In genomic region chrX:169386640-169387039, GRCm38 (mm10) we compare ENCODE assay signal across 27 mouse cellular contexts.
A peak's percentile ranks its signal among the peaks of the same experiment; 100 is the strongest.
DNase-seq lines count a peak whose midpoint lies in the region; ATAC-seq and TF ChIP-seq lines count a peak whose summit lies in the region.
"Had no signal": no experiment of that assay in that cellular context is flagged by ENCODE, and none has a peak within 500 bp of the region (broad histone marks: within the 10 kb centered on the region; RNA-seq: fewer than 3 reads in every experiment).

No protein-coding gene starts in this region.

- H3K4me3 ChIP-seq in heart, postnatal 0 days (ENCODE audit: low read depth, low read length): no peak overlapping the region
- H3K4me3 ChIP-seq in heart, embryonic 10.5 days: no peak overlapping the region
- H3K4me3 ChIP-seq in embryonic fibroblast, embryonic 13.5 days (ENCODE audit: insufficient read depth, low read length): no peak overlapping the region
- H3K4me3 ChIP-seq in forebrain, embryonic 10.5 days: no peak overlapping the region
- H3K4me3 ChIP-seq: embryonic facial prominence, embryonic 13.5 days; forebrain, embryonic 13.5 days; heart, embryonic 12.5 days; heart, embryonic 15.5 days had no signal

- TF ChIP-seq EP300 in heart, postnatal 0 days (IDR thresholded peaks at IDR 0.05; ENCODE audit: low read depth): no peak

- H3K36me3 ChIP-seq in heart, postnatal 0 days (replicated peaks; ENCODE audit: control insufficient read depth, insufficient read depth, low read length): no peaks in the 10 kb centered on the region
- no peaks in the 10 kb centered on the region for H3K36me3 ChIP-seq in heart, embryonic 10.5 days
- H3K36me3 ChIP-seq in forebrain, embryonic 10.5 days (replicated peaks): no peaks in the 10 kb centered on the region
- H3K36me3 ChIP-seq: embryonic facial prominence, embryonic 13.5 days; heart, embryonic 12.5 days; heart, embryonic 15.5 days had no signal

- H3K4me2 ChIP-seq in heart, postnatal 0 days (ENCODE audit: low read depth, low read length): no peak overlapping the region
- H3K4me2 ChIP-seq: embryonic facial prominence, embryonic 13.5 days; forebrain, embryonic 13.5 days; heart, embryonic 12.5 days; heart, embryonic 15.5 days; hindbrain, embryonic 14.5 days had no signal

- H3K27ac ChIP-seq in heart, postnatal 0 days (ENCODE audit: low read depth): no peak overlapping the region
- H3K27ac ChIP-seq in heart, embryonic 10.5 days: no peak overlapping the region
- H3K27ac ChIP-seq in embryonic fibroblast, embryonic 13.5 days (ENCODE audit: insufficient read depth, low read length): peak overlapping the region; percentile 91; the same call in 1 of the 2 replicates
- H3K27ac ChIP-seq in forebrain, embryonic 10.5 days: no peak overlapping the region
- H3K27ac ChIP-seq: embryonic facial prominence, embryonic 13.5 days; forebrain, embryonic 13.5 days; heart, embryonic 15.5 days; hindbrain, embryonic 14.5 days; hindbrain, postnatal 0 days had no signal

- no peak overlapping the region for H3K9ac ChIP-seq in heart, postnatal 0 days (replicated peaks; ENCODE audit: low read depth, low read length)
- H3K9ac ChIP-seq: embryonic facial prominence, embryonic 13.5 days; forebrain, embryonic 13.5 days; heart, embryonic 12.5 days; heart, embryonic 15.5 days; hindbrain, embryonic 14.5 days had no signal

- H3K9me3 ChIP-seq in heart, postnatal 0 days (replicated peaks; ENCODE audit: control insufficient read depth, low read length): no peaks in the 10 kb centered on the region
- no peaks in the 10 kb centered on the region for H3K9me3 ChIP-seq in heart, embryonic 10.5 days
- no peaks in the 10 kb centered on the region for H3K9me3 ChIP-seq in forebrain, embryonic 10.5 days
- H3K9me3 ChIP-seq: embryonic facial prominence, embryonic 13.5 days; forebrain, embryonic 13.5 days; heart, embryonic 12.5 days; heart, embryonic 15.5 days had no signal

- no peaks in the 10 kb centered on the region for H3K27me3 ChIP-seq in heart, postnatal 0 days (ENCODE audit: control insufficient read depth, insufficient read depth, low read length)
- H3K27me3 ChIP-seq in heart, embryonic 10.5 days (ENCODE audit: insufficient read depth, poor library complexity, severe bottlenecking): no peaks in the 10 kb centered on the region
- peaks cover 51% of the 10 kb centered on the region for H3K27me3 ChIP-seq in forebrain, embryonic 10.5 days (ENCODE audit: poor library complexity, severe bottlenecking)
- H3K27me3 ChIP-seq: embryonic facial prominence, embryonic 13.5 days; forebrain, embryonic 13.5 days; heart, embryonic 12.5 days; heart, embryonic 15.5 days had no signal

- TF ChIP-seq POLR2A in embryonic fibroblast, embryonic 13.5 days (IDR thresholded peaks at IDR 0.05; ENCODE audit: low read depth, low read length): no peak

- DNase-seq in heart, postnatal 0 days (ENCODE audit: low spot score): peak; percentile 7
- DNase-seq in heart, embryonic 10.5 days (ENCODE audit: low spot score): no peak
- peak; percentile 65 for DNase-seq in Muller cell, postnatal 12 days (ENCODE audit: inconsistent ontology term)
- DNase-seq in ovary, postnatal 14 days (ENCODE audit: low spot score): no peak
- no peak for DNase-seq in liver
- DNase-seq in forebrain, embryonic 10.5 days (ENCODE audit: extremely low spot score, low spot score): no peak
- DNase-seq: adrenal gland, adult 2 months; adrenal gland, postnatal 14 days; cerebellum, adult 11 months; cerebellum, adult 2 months; cerebellum, adult 9-11 months; cerebellum, postnatal 25 days; gastrocnemius, postnatal 14 days; heart, adult 11 months; heart, postnatal 14 days; heart, postnatal 4 days had no signal

- TF ChIP-seq CTCF in heart, postnatal 0 days (IDR thresholded peaks at IDR 0.05; ENCODE audit: low read depth): no peak
- no peak for TF ChIP-seq CTCF in embryonic fibroblast, embryonic 13.5 days (IDR thresholded peaks at IDR 0.05; ENCODE audit: borderline replicate concordance, insufficient read depth, low read length)

- H3K4me1 ChIP-seq in heart, postnatal 0 days (ENCODE audit: control insufficient read depth, insufficient read depth): no peaks in the 10 kb centered on the region
- no peaks in the 10 kb centered on the region for H3K4me1 ChIP-seq in heart, embryonic 10.5 days
- H3K4me1 ChIP-seq in embryonic fibroblast, embryonic 13.5 days (ENCODE audit: control insufficient read depth, insufficient read depth, low read length): peaks cover 5% of the 10 kb centered on the region; the same call in 1 of the 2 replicates
- no peaks in the 10 kb centered on the region for H3K4me1 ChIP-seq in forebrain, embryonic 10.5 days
- H3K4me1 ChIP-seq: embryonic facial prominence, embryonic 13.5 days; forebrain, embryonic 13.5 days; heart, embryonic 12.5 days; heart, embryonic 15.5 days had no signal

- no peak for ATAC-seq in heart, postnatal 0 days (ENCODE audit: insufficient read depth, low read depth)
- ATAC-seq: CD4-positive, CD25-positive, alpha-beta regulatory T cell, adult 4 months; forebrain, embryonic 13.5 days; forebrain, embryonic 16.5 days; hindbrain, postnatal 0 days; inflammation-experienced regulatory T-cells, adult 6 months; intestine, embryonic 16.5 days had no signal

Comparison
In these comparisons a context has a peak if more than half of its experiments do, and no peak if none do; other contexts are left out.
1. DNase-seq: peak in heart, postnatal 0 days (single experiment) and Muller cell, postnatal 12 days (single experiment); none in heart, embryonic 10.5 days (single experiment), ovary, postnatal 14 days (single experiment), liver (single experiment) and forebrain, embryonic 10.5 days (single experiment).